Mouse (Mus musculus) CH12.LX (cell line): ENCODE data around the gene Meis3. TPM values are rescaled to one million over a fixed set of nuclear protein-coding genes. Genes with fewer than 3 reads are reported as not detected.

Source experiments
- DNase-seq: peaks from one replicate; pipeline ENCODE4 v3.0.0-alpha.2; 2013; ENCODE audit errors: extremely low read depth
- H3K27ac ChIP-seq: 2 replicates; pipeline ENCODE4 v1.5.1; 2012; ENCODE audit warnings: low read depth, mild to moderate bottlenecking, control low read depth, moderate library complexity; ENCODE audit not compliant: insufficient read depth
- H3K27me3 ChIP-seq: replicated peaks from 2 replicates; pipeline ENCODE3; 2012; ENCODE audit warnings: inconsistent platforms
- H3K36me3 ChIP-seq, 2 experiments: replicated peaks in 1 of 2; 2 replicates each; pipeline versions ENCODE3 to v1.6.1; 2012; ENCODE audit warnings: inconsistent platforms in 1 of 2, low read length in 1 of 2, mild to moderate bottlenecking in 1 of 2, mixed read lengths in 1 of 2, moderate library complexity in 1 of 2; ENCODE audit not compliant: control insufficient read depth in 1 of 2, insufficient read depth in 1 of 2
- H3K4me1 ChIP-seq, 2 experiments: 2 replicates each; pipeline ENCODE4 v1.6.1; 2012; ENCODE audit warnings: inconsistent platforms in 1 of 2, moderate library complexity in 1 of 2; ENCODE audit not compliant: insufficient read depth in 2 of 2, control insufficient read depth in 1 of 2
- H3K4me2 ChIP-seq: 2 replicates; pipeline ENCODE4 v1.6.1; 2012; ENCODE audit warnings: low read depth, mild to moderate bottlenecking, control low read depth; ENCODE audit not compliant: poor library complexity, insufficient read depth, severe bottlenecking
- H3K4me3 ChIP-seq, 3 experiments: fragments of 150-350 bp in 1 of 3; sonication (generic) in 1 of 3; replicated peaks in 1 of 3; 2 replicates each; pipeline versions ENCODE3 to v1.5.1; 2011 to 2012; ENCODE audit warnings: low read depth in 2 of 3, low read length in 2 of 3, mild to moderate bottlenecking in 2 of 3, moderate library complexity in 2 of 3, control low read depth in 1 of 3, improper control_type of control experiment in 1 of 3, inconsistent platforms in 1 of 3, mixed read lengths in 1 of 3; ENCODE audit not compliant: poor library complexity in 1 of 3
- H3K79me2 ChIP-seq: replicated peaks from 2 replicates; pipeline ENCODE4 v1.6.1; 2012; ENCODE audit warnings: mild to moderate bottlenecking, moderate library complexity; ENCODE audit not compliant: control insufficient read depth, poor library complexity, insufficient read depth, severe bottlenecking; ENCODE audit errors: extremely low read depth
- H3K9ac ChIP-seq: 2 replicates; pipeline ENCODE4 v1.6.1; 2012; ENCODE audit warnings: low read depth, mild to moderate bottlenecking, control low read depth, moderate library complexity; ENCODE audit not compliant: insufficient read depth
- H3K9me3 ChIP-seq: replicated peaks from 2 replicates; pipeline ENCODE3; 2012; ENCODE audit warnings: low read length, inconsistent platforms, mixed read lengths
- BHLHE40 ChIP-seq: IDR thresholded peaks from 2 replicates; pipeline ENCODE4 v1.6.1; 2011; ENCODE audit warnings: mild to moderate bottlenecking, low read depth, low read length, improper control_type of control experiment
- CTCF ChIP-seq, 2 experiments: IDR thresholded peaks in 1 of 2; conservative IDR thresholded peaks in 1 of 2; 2 replicates each; pipeline ENCODE4 v1.5.1; 2011 to 2012; ENCODE audit warnings: low read depth in 2 of 2, low read length in 2 of 2, improper control_type of control experiment in 1 of 2, inconsistent platforms in 1 of 2, mild to moderate bottlenecking in 1 of 2, moderate library complexity in 1 of 2
- E2F4 ChIP-seq: IDR thresholded peaks from 2 replicates; pipeline ENCODE4 v1.6.1; 2011; ENCODE audit warnings: low read depth, low read length, improper control_type of control experiment; ENCODE audit not compliant: insufficient replicate concordance
- ELF1 ChIP-seq: IDR thresholded peaks from 2 replicates; pipeline ENCODE4 v1.6.1; 2014; ENCODE audit warnings: low read depth, mild to moderate bottlenecking, inconsistent platforms, low read length, improper control_type of control experiment
- ETS1 ChIP-seq: conservative IDR thresholded peaks from 2 replicates; pipeline ENCODE4 v1.6.1; 2012; ENCODE audit warnings: low read depth, mild to moderate bottlenecking, inconsistent platforms, low read length, improper control_type of control experiment, moderate library complexity
- IRF4 ChIP-seq: IDR thresholded peaks from 2 replicates; pipeline ENCODE4 v1.6.1; 2014; ENCODE audit warnings: low read depth, mild to moderate bottlenecking, inconsistent platforms, low read length, improper control_type of control experiment
- MEF2A ChIP-seq: IDR thresholded peaks from 2 replicates; pipeline ENCODE4 v1.6.1; 2014; ENCODE audit warnings: low read depth, mild to moderate bottlenecking, inconsistent platforms, low read length, improper control_type of control experiment, borderline replicate concordance
- MXI1 ChIP-seq: IDR thresholded peaks from 2 replicates; pipeline ENCODE4 v1.6.1; 2011; ENCODE audit warnings: mild to moderate bottlenecking, low read depth, low read length, improper control_type of control experiment
- RAD21 ChIP-seq: IDR thresholded peaks from 2 replicates; pipeline ENCODE4 v1.6.1; 2011; ENCODE audit warnings: low read depth, mild to moderate bottlenecking, low read length, improper control_type of control experiment, moderate library complexity
- SIN3A ChIP-seq: IDR thresholded peaks from 2 replicates; pipeline ENCODE4 v1.6.1; 2012; ENCODE audit warnings: low read length, improper control_type of control experiment, inconsistent platforms
- SMC3 ChIP-seq: IDR thresholded peaks from 2 replicates; pipeline ENCODE4 v1.6.1; 2011; ENCODE audit warnings: low read depth, low read length, improper control_type of control experiment
- TBP ChIP-seq: conservative IDR thresholded peaks from 2 replicates; pipeline ENCODE4 v1.6.1; 2011; ENCODE audit warnings: low read depth, low read length, improper control_type of control experiment
- TCF12 ChIP-seq: IDR thresholded peaks from 2 replicates; pipeline ENCODE4 v1.6.1; 2014; ENCODE audit warnings: low read depth, mild to moderate bottlenecking, inconsistent platforms, low read length, improper control_type of control experiment
- ZC3H11A ChIP-seq: IDR thresholded peaks from 2 replicates; pipeline ENCODE4 v1.6.1; 2012; ENCODE audit warnings: low read depth, mild to moderate bottlenecking, inconsistent platforms, low read length, improper control_type of control experiment
- ZKSCAN1 ChIP-seq: IDR thresholded peaks from 2 replicates; pipeline ENCODE4 v1.6.1; 2012; ENCODE audit warnings: low read depth, inconsistent platforms, low read length, improper control_type of control experiment, borderline replicate concordance
- ZMIZ1 ChIP-seq: IDR thresholded peaks from 2 replicates; pipeline ENCODE4 v1.6.1; 2012; ENCODE audit warnings: low read depth, mild to moderate bottlenecking, inconsistent platforms, low read length, improper control_type of control experiment
- dilution Hi-C: fragments of 300-500 bp; cut with MboI; formaldehyde crosslinking; loops from 2 replicates; pipeline ENCODE4 v1.14.3; 2020; ENCODE audit warnings: low sequenced_read_pairs; ENCODE audit not compliant: extremely low pct_unique_long_range_greater_than_20kb, extremely low pct_ligation_motif_present
- in situ Hi-C: fragments of 300-500 bp; cut with MboI; formaldehyde crosslinking; loops from 3 replicates; pipeline ENCODE4 v1.14.3; 2019; ENCODE audit warnings: low sequenced_read_pairs, low pct_ligation_motif_present, low pct_unique_long_range_greater_than_20kb, mixed read lengths
- polyA plus RNA-seq: library from polyadenylated mRNA; unstranded; fragments of >175 nt; gene quantifications from 2 replicates; pipeline ENCODE4 v1.2.1, GENCODE M21; 2012; ENCODE audit warnings: low read depth; ENCODE audit not compliant: insufficient read length
- total RNA-seq, 2 experiments: library from RNA; depleted of rRNA; stranded (reverse); fragments of 300-350 nt in 1 of 2; fragments of >200 nt in 1 of 2; gene quantifications; 2 replicates each; pipeline ENCODE4 v1.2.3; 2012 to 2014

Meis3 gene
- total and polyA plus RNA-seq, 3 experiments: 7.9 to 11.8 (median 10.2) TPM

- peaks cover 4 to 12% of the 10 kb centered on the region in 2 experiments for H3K36me3 ChIP-seq
- no peaks in the 10 kb centered on the region for H3K9me3 ChIP-seq
- no peak for TF ChIP-seq IRF4
- no peak for TF ChIP-seq CTCF (conservative IDR thresholded peaks at IDR 0.05 in 1 of 2, IDR thresholded peaks at IDR 0.05 in 1 of 2; ENCODE audit: low read depth in 2 of 2, low read length in 2 of 2)
- TF ChIP-seq ZKSCAN1: no peak
- TF ChIP-seq TBP: no peak
- no peak for TF ChIP-seq ZMIZ1
- no peak for TF ChIP-seq ZC3H11A
- no peak for TF ChIP-seq MXI1
- TF ChIP-seq ETS1: no peak
- no peak for TF ChIP-seq BHLHE40
- TF ChIP-seq SIN3A: no peak
- TF ChIP-seq TCF12: no peak
- TF ChIP-seq E2F4: no peak
- in situ Hi-C loops: no loop called here
- no peak for DNase-seq
- no peak overlapping the region for H3K27ac ChIP-seq
- dilution Hi-C loops: no loop called here
- H3K9ac ChIP-seq: no peak overlapping the region
- no peaks in the 10 kb centered on the region for H3K27me3 ChIP-seq
- peaks cover 0 to 4% of the 10 kb centered on the region in 2 experiments; a peak in 2 of 4 replicates for H3K4me1 ChIP-seq
- no peak overlapping the region for H3K4me3 ChIP-seq
- H3K4me2 ChIP-seq: no peak overlapping the region
- H3K79me2 ChIP-seq: no peaks in the 10 kb centered on the region
These were observed 12.6 kb downstream of the Meis3 start for GRCm38 (mm10) chr7:16187494-16187893.

GRCm38 (mm10) chr7:16192315-16192714 lies 17.4 kb downstream of the Meis3 start:
- Histone ChIP-seq H3K4me2 (no peak overlapping the region), H3K79me2 (no peaks in the 10 kb centered on the region), H3K9ac (no peak overlapping the region), H3K36me3 (peaks cover 10 to 26% of the 10 kb centered on the region in 2 experiments), H3K27ac (no peak overlapping the region), H3K27me3 (no peaks in the 10 kb centered on the region), H3K4me1 (peaks cover 5 to 31% of the 10 kb centered on the region in 2 experiments), H3K9me3 (no peaks in the 10 kb centered on the region), H3K4me3 (no peak overlapping the region)
- peak; percentile 81 for DNase-seq
- TF ChIP-seq CTCF (conservative IDR thresholded peaks at IDR 0.05 in 1 of 2, IDR thresholded peaks at IDR 0.05 in 1 of 2; ENCODE audit: low read depth in 2 of 2, low read length in 2 of 2): peak; percentile 34 to 74; a peak in 3 of 4 replicates
- peak; percentile 44; the same call in 1 of the 2 replicates for TF ChIP-seq ELF1
- TF ChIP-seq RAD21: peak; percentile 61
- TF ChIP-seq SMC3: peak; percentile 72
- TF ChIP-seq MEF2A: no peak
- dilution Hi-C loops: no loop called here
- in situ Hi-C loops: loop anchor here (10.0 kb wide), 1 partner anchor 62 kb away; the partner anchor contains the start of gene C5ar1
